Mouse (Mus musculus) right cerebral cortex, postnatal 10 days (tissue): Measurements from ENCODE around the gene Ccnd3.
"Not testable (repeated sequence)": the region's sequence is repeated elsewhere in the genome, so short reads cannot be mapped to it uniquely, and the experiment has no call there.

Source experiments
- DNase-seq, 2 experiments: peaks; one replicate each; pipeline ENCODE4 v3.0.0; 2021; ENCODE audit warnings: low spot score in 2 of 2

Gene Ccnd3

GRCm38 (mm10) chr17:47482401-47482800 lies 22.4 kb upstream of the Ccnd3 start:
- peak in 1 of 2 experiments; percentile 65 for DNase-seq

GRCm38 (mm10) chr17:47484241-47484921 lies 20.5 kb upstream of the Ccnd3 start:
- DNase-seq: no peak

DNA sequence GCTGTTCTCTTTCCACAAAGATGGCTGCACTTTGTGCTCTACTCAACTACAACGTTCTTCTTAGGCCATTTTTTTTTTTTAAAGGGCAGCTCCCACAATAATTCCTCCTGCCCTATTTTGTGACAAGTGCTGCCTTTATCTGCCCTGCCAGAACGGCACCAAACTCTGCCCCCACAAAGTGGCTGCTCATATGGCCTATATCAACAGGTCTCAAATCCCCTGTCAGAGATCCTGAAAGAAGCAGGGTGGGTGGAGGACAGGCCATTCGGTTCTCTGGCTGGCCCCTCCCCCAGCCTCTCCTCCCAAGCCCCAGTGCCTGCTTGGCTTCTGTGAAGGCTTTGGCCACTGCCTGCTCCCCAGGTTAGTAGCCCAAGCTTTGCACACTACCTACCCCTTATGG lies 19.9 kb upstream of the Ccnd3 start:
- DNase-seq: no peak

DNA sequence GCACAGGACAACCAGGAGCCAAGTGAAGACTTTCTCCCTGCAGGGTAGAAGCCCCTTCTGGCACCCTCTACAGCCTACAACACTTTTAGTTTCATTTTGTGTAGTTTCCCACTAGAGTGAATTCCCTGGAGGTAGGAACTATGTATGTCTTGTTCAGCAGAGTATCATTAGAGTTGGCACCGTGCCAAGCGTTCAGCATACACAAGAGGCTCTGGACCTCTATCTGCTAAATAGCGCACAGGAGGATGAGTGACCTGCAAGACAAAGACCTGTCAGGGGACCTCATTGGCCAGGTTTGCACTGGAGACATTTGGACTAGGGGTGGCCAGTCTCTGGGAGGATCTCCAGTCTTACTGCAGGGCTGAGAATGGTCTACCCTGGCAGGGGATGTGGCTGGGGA lies 19.1 kb upstream of the Ccnd3 start:
- DNase-seq: no peak

DNA sequence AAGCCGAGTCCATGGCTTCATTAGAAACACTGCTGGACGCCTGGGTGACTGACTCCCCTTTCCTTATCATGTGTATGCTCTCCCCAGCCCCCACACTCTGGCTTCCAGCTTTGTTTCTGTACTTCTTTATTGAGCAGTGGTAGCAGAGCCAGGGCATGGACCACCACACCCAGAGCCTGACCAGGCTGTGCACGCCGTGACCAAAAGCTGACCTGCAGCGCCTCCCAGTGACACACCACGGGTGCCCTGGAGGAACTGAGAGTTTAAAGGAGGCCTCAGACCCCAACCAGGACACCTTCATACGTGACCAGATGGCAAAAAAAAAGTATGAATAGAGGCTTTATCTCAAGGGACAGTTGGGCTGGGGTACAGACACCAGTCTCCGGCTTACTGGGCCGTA lies 14.1 kb upstream of the Ccnd3 start:
- DNase-seq: no peak

GRCm38 (mm10) chr17:47492731-47493130 lies 12.1 kb upstream of the Ccnd3 start:
- no peak for DNase-seq

DNA sequence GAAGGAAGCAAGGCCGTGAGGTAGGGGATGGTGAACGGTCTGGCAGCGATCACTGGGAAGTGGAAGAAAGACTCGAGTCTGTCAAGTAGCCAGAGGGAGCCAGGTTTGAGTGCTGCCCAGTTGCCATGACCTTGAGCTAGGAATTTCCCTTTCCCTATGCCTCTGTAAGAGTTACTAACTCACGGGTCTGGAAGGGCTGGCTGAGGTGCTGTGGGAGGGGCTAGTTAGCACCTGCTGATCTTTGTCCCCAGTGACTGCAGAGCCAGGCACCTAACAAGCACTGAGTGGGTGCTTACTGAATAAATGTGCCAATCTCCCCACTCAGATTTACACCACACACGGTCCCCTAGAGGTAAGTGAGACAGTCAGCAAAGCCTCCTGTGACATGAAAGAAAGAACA lies 11.2 kb upstream of the Ccnd3 start:
- DNase-seq: no peak

- DNase-seq: no peak
These were observed 10.7 kb upstream of the Ccnd3 start for GRCm38 (mm10) chr17:47494132-47494531.

GRCm38 (mm10) chr17:47501531-47501930 lies 3.3 kb upstream of the Ccnd3 start:
- DNase-seq: no peak

DNA sequence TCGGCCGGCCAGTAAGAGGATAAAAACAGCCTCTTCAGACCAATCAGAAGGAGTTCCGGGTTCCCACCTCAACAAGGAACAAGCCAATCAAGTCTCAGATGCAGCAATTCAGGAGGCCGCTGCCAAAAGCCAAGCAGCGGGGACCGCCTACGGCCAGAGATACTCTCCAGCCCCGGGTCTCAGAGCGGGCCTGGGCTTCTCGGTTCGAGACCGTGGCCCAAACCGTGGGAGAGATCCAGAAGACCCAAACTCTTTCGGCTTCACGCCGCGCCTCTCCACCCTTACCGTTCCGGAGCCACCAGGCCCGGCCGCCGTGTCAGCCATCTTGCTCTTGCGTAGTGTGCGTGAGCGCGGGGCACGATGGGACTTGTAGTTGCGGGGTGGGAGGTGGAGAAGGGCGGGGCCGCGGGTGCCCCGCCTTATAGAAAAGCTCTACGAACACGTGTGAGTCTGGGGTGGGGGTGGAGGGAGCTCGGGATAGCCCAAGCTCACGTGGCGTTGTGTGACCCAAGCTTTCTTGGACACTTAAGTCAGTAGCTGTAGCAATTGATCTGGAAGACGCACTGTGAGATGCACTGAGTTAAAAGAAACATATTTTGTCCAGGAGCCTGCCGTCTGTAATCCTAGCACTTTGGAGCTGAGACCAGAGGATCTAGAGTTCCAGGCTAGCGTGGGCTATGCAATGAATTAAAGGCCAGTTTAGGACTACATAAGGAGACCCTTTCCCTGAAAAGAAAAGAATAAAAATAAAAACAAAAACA lies 2.7 kb upstream of the Ccnd3 start, which contains the start of gene Taf8:
TSS of gene Taf8 (minus strand) at position 347 of the 761 bp plus-strand sequence.
- peak; percentile 95 for DNase-seq

DNA sequence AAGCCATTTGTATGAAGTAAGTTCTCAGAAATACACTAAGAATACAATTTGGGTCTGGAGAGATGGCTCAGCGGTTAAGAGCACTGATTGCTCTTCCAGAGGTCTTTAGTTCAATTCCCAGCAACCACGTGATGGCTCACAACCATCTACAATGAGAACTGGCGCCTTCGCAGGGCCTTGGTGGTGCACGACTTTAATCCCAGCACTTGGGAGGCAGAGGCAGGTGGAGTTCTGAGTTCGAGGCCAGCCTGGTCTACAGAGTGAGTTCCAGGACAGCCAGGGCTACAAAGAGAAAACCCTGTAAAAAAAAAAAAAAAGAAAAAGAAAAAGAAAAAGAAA lies 2.2 kb upstream of the Ccnd3 start:
- not testable (repeated sequence) for DNase-seq

GRCm38 (mm10) chr17:47503689-47504088 lies 1.2 kb upstream of the Ccnd3 start:
- no peak for DNase-seq

DNA sequence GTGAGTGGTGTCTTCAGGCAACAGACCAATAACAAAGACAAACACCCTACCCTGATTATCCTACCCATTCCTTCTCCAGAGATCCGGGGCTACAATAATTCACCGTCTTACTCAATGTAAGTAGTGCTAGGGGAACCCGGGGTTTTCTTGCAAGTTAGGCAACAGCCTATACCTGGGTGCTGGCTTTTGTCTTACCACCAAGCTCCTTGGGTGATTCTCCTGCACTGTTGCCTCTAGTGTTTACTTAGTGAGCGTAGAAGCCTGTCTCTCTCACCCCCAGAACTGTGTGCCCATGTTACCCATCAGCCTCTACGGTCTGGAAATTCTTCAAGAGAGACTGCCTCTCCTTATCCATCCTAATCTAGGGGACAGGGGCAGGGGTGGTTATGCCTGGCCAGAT lies 623 bp upstream of the Ccnd3 start:
- no peak for DNase-seq

DNA sequence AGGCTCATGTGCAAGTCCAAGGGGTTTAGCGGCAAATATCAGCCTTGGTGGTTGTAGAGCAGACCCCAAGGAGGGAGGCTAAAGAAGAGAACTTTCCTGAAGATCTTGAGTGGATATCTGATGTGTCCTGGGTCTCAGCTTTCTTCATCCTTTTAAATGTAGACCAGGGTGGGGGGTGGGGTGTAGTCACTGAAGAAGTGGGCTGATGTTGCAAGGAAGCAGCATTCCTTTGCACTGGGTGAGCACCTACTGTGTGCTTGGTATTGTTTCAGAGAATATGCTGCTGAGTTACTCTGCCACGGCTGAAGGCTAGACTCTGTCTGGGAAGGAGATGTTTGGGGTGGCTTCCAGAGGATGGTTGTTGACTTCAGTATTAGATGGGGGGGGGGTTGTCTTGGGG lies 715 bp downstream of the Ccnd3 start:
- no peak for DNase-seq

DNA sequence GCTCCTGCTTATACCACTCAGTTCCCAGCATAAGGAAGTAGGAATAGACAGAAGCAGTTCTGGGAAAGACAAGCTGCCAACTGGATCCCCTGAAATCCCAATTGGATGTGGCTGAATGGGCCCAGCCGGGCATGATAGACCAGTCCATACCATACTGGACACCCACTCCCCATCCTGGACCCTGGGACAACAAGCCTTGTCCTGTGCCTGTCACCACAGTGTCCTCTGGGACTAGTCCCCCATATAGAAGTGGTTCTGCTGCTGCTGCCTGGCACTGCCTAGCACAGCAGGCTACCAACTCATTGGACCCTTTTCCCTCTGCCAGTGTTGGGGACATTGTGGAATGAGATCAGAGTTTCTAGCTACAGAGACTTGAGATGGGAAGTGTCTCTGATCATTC lies 1.2 kb downstream of the Ccnd3 start:
- DNase-seq: no peak

DNA sequence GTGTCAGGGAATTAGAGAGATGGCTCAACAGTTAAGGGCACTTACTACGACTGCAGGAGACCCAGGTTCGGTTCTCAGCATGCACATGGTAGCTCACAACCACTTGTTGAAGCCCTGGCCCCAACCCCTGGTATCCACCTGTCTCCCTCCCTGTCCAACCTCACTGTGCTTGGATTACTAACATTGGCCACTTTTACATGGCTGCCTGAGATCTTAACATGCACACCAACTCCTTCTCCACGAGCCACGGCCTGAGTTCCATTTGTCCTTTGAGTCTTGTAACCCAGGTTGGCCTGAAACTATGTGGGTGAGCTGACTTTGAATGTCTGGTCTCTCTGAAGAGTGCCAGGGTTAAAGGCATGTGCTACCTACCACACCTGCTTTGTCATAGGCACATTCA lies 1.8 kb downstream of the Ccnd3 start:
- DNase-seq: no peak

GRCm38 (mm10) chr17:47507523-47507922 lies 2.7 kb downstream of the Ccnd3 start:
- no peak for DNase-seq

- DNase-seq: peak; percentile 88 to 90
These were observed 3.3 kb downstream of the Ccnd3 start for GRCm38 (mm10) chr17:47508012-47508608.

GRCm38 (mm10) chr17:47509031-47509705 lies 4.3 kb downstream of the Ccnd3 start:
- DNase-seq: no peak

GRCm38 (mm10) chr17:47511111-47512020 lies 6.5 kb downstream of the Ccnd3 start:
- peak; percentile 94 for DNase-seq
